Mouse (Mus musculus): ENCODE measurements at regions not wholly inside any gene's neighbourhood (a gene's known extent, or its start where the extent isn't known, plus 50 kb on each side); places are given as distances from the start of the nearest gene placed in this dataset.

DNA sequence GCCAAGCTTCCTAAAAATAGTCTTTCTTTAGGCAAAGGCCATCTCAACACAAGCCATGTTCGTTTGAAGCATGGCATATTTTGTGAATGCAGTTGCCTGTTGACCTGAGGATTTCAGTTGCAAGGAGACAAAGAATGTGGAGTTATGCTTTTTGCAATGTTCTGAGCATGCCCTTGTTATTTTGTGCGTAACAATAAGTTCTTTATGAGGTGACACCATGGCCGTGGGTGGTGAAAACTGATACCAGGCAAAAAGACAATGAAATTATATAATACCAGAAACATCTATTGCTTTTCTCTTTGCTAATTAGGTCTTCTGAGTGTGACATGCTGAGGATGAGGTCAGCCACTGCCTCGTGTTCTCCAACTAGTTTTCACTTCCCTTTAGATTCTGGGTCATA, 236.4 kb downstream of the Ttc32 start:
- TF ChIP-seq CTCF (conservative IDR thresholded peaks at IDR 0.05 in 1 of 2, IDR thresholded peaks at IDR 0.05 in 1 of 2; ENCODE audit: low read depth in 2 of 2, low read length in 2 of 2) (no peak), POLR2A (IDR thresholded peaks at IDR 0.05; ENCODE audit: low read depth, low read length) (no peak), TCF12 (IDR thresholded peaks at IDR 0.05; ENCODE audit: low read depth, low read length) (no peak), EP300 (IDR thresholded peaks at IDR 0.05; ENCODE audit: low read length) (no peak), MEF2A (IDR thresholded peaks at IDR 0.05; ENCODE audit: borderline replicate concordance, low read depth, low read length) (no peak), GABPA (IDR thresholded peaks at IDR 0.05; ENCODE audit: insufficient replicate concordance, low read depth, low read length) (no peak), UBTF (IDR thresholded peaks at IDR 0.05; ENCODE audit: low read depth, low read length) (no peak), KAT2A (IDR thresholded peaks at IDR 0.05; ENCODE audit: insufficient replicate concordance, low read length) (no peak), ZKSCAN1 (IDR thresholded peaks at IDR 0.05; ENCODE audit: borderline replicate concordance, low read depth, low read length) (no peak), MAX (IDR thresholded peaks at IDR 0.05; ENCODE audit: low read length) (no peak), ZMIZ1 (IDR thresholded peaks at IDR 0.05; ENCODE audit: low read depth, low read length) (no peak)
